Mouse (Mus musculus): ENCODE data around the gene Dppa5a.
"Not testable (repeated sequence)": the region's sequence is repeated elsewhere in the genome, so short reads cannot be mapped to it uniquely, and the experiment has no call there.

Gene Dppa5a

DNA sequence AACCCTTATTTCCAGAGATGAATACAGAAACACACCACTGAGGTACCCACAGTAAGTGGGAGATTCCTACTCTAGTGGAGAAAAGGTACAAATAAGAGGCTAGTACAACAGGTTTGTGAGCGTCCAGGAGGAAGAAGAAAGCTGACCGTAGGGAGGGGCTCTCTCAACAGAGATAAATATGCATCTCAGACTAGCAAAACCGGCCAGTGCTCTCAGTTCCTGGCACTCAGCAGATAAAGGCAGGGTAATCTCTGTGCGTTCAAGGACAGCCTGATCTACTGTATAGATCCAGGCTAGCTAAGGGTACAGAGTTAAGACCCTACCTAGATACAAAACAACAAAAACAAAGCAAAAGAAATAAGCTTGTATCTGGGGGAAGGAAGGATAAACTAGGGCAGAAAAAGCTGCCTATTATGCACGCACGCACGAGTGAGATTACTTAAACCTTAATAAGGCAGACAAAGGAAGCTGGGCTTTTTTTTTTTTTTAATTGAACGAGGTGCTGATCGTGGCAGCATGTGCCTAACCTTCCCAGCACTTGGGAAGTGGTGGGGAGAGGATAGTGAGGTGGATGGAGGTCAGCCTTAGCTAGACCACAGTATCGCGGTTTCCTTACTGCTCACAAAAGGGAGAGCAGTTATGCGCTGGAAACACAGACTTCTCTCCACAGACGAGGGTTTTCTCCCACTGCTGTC is 2.0 kb downstream of the Dppa5a start:
- no peak for DNase-seq (ENCODE audit: extremely low read depth, low read depth)

DNA sequence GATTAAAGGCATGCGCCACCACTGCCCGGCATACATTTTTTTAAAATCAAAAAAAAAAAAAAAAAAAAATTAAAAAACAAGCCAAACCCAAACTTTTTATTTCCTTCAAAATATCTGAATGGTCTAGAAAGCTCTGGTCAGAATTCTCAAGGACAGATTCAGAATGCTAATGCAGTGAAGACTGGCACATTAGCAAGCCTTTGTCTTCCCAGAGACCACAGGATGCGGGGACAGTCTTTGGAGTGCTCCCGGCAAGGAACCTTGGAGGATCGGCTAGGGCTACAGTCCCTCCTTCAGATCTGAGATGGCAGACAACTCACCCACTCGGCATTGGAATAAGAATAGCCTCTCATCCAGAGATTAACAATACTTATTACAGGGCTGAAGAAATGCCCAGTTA is 3.3 kb downstream of the Dppa5a start:
- DNase-seq (ENCODE audit: extremely low read depth, low read depth) = no peak

DNA sequence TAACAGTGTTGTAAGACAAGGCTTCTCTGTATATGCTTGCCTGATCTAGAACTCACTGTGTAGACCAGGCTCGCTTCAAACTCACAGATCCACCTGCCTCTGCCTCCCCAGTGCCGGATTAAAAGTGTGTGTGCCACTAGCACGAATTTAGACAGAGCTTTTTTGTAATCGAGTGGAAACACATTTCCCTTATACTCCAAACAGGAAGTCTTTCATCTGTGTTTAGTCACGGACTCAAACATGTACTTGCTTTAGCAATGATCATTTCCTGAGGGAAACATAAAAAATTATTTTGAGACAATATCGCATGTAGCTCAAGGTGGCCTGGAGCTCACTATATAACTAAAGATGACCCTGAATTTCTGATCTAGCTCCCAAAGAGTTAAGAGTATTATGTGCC is 4.6 kb downstream of the Dppa5a start:
- DNase-seq (ENCODE audit: extremely low read depth, low read depth) = no peak

DNA sequence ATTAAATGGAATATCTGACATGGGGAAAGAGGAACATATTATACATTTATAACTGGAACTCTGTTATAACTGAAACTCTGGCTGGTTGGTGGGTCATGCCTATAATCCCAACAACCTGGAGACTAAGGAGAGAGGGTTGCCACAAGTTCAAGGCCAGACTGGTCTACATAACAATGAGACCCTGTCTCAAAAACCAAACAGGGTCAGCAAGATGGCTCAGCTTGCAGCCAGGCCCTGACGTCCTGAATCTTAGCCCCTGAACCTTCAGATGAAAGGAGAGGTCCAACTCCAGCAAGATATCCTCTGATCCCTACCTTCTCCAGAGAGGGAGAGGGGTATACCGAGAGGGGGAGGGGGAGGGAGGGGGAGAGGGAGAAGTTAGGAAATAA is 7.5 kb downstream of the Dppa5a start:
- no peak for DNase-seq (ENCODE audit: extremely low read depth, low read depth)

DNA sequence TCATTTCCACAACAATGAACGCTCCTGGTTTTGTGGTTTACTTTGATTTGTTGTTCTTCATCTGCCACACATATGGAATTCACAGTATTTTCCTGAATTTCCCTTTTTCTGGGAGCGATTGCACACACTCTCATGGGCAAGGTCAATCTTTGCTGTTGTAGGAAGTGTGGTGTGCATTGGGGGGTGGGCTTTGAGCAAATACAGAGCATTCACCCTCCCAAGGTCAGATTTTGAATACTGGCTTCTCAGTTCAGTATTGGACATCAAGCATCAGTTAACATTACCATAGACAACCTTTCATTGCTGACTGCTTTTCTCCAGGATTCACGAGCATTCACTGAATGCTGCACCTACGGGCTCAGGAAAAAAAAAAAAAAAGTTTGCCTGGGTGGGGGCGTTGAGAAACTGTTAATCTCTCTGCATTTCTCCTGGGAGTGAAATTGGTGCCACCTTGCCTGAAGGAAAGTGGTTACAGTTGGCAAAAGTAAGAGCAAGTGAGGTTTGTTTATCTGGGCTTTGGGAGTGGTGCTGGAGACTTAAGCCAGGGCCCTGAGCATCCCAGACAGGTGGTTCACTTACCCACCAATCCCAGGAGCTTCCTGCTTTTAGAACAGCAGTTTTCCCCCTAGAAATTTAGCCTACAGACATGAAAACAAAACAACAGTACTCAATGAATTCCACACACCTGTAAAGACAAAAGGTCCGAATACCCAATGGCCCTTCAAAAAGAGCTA is 8.1 kb downstream of the Dppa5a start:
- no peak for DNase-seq (ENCODE audit: extremely low read depth, low read depth)

DNA sequence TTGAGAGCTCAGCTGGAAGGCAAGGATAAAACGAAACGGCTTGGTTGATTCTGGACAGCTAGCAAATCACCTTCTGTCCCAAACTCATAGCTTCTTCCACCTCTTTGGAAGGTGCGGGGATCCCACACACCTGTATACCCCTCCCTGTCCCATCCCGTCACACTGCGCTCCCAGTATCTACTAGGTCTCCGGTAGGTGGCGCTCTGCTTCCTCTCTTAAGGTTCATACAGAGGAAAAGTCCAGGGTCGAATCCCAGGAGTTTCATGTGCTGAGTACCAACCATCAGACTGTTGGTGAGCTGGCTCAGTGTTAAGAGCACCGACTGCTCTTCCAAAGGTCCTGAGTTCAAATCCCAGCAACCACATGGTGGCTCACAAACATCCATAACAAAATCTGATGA is 9.9 kb downstream of the Dppa5a start:
- DNase-seq (ENCODE audit: extremely low read depth, low read depth) = peak; percentile 37

DNA sequence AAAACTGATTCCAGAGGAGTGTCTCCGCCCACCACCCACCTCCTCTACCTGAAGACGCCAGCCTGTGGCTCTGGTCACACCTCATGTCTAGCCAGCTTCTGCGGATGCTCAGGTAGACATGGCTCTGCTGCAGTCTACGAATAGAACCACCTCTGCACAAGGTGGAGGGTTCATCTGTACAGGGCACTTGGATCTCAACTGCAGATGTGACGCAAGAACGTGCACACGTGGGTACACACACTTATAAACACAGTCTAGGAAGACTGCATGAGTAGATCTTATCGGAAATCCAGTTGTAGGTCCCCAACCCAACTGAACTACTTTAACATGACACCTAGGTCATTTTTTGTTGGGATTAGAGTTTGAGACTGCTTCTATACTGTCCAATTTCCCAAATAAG is 12.4 kb downstream of the Dppa5a start, which contains the start of gene Gsta2:
Gene Gsta2, minus strand, starts transcription at position 178 of the 400 bp plus-strand sequence.
- DNase-seq (ENCODE audit: extremely low read depth, low read depth) = no peak

DNA sequence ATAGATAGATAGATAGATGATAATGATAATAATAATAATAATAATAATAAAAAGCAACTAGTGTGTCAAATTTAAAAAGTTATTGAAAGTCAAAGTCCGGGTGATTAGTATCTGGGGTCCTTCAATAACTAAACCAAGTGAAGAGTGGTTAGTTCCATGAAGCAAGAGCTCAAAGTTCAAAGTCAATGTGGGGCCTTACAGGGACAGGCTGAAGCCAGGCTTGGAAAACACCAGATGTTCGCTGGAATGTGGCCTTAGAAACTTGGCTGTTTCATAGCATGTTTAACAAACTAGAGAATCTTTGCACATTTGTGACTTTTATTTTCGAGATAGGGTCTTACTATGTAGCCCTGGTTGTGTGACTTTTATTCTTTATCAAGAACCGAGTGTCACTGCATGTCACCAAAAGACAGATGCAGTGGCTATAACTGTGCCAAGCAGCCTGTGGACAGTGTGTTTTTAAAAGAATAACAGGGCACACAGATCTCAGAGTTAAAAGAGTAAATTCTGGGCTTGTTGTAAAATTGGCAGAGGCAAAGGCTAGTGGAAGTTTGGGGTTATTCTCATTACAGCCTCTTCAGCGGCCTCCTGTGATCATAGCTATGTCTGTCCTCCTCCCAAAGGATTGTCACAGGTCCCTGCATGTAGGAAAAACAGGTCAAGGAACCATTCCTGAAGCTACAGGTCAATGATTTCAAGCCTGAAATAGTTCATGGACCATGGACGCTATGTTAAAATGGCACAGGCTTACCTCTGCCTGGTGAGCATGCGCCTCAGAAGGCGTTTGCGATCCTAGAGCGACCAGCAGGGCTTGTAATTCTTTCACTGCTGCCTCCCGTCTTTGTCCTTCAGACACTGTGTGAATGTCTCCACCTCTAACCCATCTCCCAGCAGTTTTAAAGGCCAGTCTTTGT is 13.1 kb downstream of the Dppa5a start:
- DNase-seq (ENCODE audit: extremely low read depth, low read depth) = no peak

DNA sequence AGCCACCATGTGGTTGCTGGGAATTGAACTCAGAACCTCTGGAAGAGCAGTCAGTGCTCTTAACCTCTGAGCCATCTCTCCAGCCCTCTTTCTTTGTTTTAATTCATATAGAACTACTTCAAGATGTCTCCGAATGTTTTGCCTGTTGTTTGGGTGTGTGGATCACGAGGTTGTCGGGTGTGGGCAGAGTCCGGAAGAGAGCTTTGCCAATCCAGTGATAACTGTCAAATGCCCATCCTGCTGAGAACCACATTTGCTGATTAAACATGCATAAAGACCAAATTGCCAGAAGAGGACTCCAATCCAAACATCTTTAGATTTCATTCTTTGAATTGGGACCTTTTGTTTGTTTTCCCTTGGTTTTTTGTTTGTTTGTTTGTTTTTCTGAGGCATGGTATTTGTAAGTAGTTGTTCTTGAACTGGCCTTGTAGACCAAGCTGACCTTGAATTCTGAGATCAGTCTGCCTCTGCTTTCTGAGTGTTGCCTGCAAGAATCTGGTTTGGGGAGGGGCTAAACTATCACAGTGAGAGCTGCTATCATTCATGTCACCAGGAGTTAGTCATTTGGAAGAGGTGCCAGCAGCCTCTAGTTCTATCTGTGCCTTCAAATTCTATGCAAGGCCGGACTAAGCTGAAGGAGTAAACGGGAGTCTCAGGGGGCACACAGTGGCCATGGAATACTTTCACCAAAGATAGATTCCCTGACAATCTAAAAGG is 16.3 kb downstream of the Dppa5a start:
- DNase-seq (ENCODE audit: extremely low read depth, low read depth) = no peak

DNA sequence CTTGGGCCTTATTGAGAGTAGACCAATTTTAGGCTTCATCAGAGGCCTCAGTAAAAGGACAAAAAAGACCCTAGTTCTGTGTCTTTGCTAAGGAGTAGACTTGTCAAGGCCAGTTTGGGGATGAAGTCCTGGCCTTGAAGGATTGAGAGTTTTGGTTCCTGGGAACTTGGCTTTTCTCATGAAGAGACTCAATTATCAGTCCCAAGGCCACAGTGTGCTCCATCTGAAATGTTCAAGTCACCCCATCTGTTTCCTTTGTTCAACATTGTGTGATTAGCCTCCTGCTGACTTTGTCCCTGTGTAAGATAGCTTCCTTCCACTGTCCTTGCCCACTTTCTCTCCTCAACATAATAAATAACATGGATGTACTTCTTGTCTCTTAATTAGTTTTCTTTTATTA is 18.0 kb downstream of the Dppa5a start:
- not testable (repeated sequence) for DNase-seq (ENCODE audit: extremely low read depth, low read depth)

DNA sequence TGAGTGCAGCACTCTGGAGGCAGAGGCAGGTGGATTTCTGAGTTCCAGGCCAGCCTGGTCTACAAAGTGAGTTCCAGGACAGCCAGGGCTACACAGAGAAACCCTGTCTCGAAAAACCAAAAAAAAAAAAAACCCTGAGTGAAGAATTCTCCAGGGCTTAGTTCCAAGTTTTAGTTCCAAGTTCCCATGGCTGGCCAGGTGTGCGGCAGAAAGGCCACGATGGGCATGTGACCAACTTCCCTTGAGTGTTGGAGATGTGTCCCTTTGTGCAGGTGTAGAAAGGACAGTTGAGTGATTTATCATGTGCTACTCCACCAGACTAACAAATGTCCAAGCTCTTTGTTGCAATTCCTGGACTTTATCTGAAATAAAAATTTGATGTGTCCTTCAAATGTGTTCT is 18.8 kb downstream of the Dppa5a start:
- DNase-seq (ENCODE audit: extremely low read depth, low read depth) = not testable (repeated sequence)

DNA sequence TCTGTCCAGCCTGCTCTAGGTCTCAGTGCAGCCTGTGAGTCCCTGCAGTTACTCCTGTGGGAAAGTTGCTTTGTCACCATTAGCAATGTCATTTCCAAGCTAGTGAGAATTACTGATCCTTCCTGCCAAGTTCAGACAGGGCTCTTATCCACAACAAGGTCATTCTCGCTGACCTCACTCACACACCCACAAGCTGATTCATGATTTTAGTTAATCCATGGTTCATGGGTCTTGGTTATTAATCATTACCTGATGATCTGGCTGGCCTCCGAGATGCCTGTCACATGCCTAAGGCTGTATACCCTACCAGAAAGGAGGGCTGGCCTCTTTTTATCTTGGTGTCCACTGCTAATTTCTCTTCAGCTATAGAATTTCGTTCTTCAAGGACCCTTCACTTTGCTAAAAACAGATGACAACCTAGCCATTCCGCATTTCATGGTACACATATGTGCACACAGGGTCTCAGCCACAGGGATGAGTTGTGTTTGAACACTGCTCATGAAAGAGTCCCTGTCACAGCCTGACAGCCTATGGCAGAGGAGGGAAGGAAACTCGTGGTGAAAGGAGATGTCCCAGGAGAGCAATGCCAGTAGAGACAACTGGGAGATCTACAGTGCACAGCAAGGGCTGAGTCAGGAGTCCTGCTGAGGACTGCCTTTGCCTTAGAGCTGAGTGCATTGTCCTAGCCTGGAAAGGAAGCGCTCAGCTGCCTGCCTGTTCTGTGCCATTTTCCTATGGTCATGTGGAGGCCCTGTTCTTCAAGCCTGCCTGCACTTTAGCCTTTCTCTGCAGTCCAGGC is 19.6 kb downstream of the Dppa5a start:
- not testable (repeated sequence) for DNase-seq (ENCODE audit: extremely low read depth, low read depth)

DNA sequence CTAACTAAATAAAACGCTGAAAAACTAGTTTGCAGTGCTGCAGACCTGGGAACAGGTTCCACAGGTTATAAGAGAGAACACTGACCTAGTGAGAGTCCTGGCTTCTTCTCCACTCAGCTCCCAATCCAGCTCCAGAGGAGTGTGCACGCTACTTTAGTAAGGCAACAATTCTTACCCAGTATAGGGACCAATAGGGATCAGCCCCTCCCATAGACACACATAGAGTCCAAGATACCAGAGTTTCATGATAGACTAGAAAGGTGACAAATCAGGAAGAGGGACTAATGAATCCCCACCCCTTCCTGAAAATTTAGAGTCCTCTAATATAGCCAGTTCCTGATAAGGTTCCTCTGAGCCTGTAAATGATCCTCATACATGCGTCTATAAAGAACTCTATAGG is 21.0 kb downstream of the Dppa5a start:
- DNase-seq (ENCODE audit: extremely low read depth, low read depth) = peak; percentile 85

DNA sequence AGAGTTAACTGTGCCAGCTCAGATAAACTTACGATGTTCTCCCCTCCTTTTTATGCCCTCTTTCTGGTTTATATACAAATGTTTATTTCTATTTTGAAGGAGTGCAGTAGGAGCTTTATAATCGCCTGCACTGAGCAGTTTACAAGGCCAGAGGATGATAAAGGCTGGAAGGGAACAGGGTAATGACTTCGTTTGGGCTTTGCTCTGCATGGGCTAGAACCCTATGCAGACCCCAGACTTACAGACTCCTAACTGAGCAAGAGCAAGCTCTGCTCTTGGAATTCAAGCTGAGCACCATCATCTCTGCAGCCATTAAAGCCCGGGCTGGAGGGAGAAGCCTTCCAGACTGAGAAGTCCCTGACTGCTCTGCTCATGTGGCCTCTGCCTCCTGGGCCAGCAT is 22.7 kb downstream of the Dppa5a start:
- DNase-seq (ENCODE audit: extremely low read depth, low read depth) = not testable (repeated sequence)

DNA sequence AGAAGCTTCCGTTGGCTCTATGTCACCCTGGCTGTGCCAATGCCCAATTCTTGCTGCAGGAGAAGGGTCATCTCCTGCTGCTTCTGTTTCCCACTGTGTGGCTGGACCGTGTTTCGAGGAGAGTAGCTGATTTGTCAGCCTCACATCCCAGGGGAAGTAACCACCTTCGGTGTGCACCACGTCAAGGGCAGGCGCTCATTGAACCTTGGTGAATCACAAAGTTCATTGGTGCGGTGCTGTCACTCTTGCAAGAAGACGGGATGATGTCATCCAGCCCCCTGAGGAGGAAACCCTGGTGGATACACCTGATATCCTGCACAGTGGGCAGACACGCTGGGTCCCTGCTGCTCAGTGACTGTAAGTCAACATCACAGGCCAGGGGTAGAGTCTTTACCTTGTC is 24.9 kb downstream of the Dppa5a start:
- DNase-seq (ENCODE audit: extremely low read depth, low read depth) = not testable (repeated sequence)

DNA sequence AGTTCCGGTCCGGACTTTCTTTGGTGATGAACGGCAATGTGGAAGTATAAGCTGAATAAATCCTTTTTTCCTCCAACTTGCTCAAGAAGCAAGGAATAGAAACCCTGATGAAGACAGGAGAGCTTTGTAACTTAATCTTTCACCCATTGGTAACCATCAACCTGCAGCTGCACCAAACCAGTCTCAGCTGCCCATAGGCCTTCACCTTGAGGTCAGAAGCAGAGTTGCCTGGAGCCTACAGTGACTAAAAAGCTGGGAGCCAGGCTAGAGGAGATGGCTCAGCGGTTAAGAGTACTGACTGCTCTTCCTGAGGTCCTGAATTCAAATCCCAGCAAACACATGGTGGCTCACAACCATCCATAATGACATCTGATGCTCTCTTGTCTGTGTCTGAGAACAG is 25.5 kb downstream of the Dppa5a start:
- DNase-seq (ENCODE audit: extremely low read depth, low read depth) = not testable (repeated sequence)

DNA sequence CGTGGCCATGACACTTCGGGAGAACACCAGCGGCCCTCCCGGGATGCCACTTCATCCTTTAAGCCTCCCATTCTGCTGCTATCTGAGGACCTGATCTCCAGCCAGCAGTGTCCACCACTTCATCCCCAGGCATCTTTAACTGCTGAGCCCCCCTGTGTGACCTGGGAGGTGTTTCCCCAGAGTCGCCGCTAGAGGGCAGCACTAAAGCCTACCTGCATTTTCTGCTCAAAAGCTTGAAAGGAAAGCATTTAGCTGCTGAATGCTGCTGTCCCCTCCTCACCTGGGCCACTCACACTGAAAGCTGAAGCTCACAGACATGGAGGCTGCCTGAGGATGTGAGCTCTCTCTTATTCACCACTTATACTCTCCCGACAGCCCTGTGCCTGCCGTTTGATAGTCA is 27.7 kb downstream of the Dppa5a start:
- DNase-seq (ENCODE audit: extremely low read depth, low read depth) = not testable (repeated sequence)

DNA sequence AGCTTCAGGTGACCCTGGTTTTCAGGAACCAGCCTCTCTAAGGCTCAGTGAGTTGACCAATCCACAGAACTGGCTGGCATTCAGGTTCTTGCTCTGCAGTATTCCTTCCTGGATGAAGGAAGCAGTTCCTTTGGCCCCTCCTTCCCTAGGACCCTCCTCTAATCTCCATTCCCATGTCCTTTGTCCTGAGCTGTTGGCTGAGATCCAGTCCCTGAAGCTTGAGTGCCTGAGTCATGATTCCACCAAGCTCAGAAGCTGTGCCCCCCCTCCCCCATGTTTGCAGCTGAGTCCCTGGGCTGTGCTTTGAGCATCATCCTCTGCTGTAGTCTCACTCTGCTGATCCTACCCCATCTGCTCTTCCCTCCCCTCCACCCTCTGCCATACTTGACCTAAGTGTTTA is 30.9 kb downstream of the Dppa5a start:
- DNase-seq (ENCODE audit: extremely low read depth, low read depth) = not testable (repeated sequence)

DNA sequence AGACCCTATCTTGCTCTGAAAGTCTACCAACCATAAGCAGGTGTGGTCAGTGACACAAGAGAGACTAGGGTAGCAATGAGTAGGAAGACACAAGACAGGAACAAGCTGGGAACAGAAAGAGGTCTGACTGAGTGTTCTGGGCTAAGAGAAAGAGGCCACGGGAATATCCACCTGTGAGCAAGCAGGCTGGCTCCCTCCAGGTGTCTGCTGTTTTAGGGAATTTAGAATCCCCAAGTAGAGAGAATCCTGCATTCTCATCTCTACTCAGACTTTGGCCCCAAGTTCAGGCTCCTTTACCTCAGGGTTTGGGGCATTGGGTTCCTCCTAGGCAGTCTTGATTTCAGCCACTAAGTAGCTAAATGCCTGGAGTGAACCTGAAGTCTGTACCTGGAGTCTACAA is 40.7 kb downstream of the Dppa5a start, which contains the start of gene Omt2b:
Gene Omt2b, plus strand, starts transcription at position 301 of the 400 bp plus-strand sequence.
- not testable (repeated sequence) for DNase-seq (ENCODE audit: extremely low read depth, low read depth)

DNA sequence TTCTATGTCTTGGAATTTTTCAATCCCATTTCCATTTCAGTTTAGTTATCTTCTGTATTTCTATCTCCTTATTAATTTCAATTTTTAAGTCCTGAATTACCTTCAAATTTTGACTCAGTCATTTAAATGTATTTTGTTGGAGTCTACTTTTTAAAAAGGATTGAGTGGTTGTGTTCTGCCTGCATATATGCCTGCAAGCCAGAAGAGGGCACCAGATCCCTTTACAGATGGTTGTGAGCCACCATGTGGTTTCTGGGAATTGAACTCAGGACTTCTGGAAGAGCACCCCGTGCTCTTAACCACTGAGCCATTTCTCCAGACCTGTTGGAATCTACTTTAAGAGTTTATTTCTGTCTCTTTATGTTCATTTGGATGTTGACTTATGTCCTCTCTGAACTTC is 48.5 kb downstream of the Dppa5a start:
- DNase-seq (ENCODE audit: extremely low read depth, low read depth) = no peak

Data from MEL-GATA-1-ER (cell line).